Mouse (Mus musculus) inflammation-experienced regulatory T-cells, adult 6 months (primary cell): ENCODE measurements around the gene Rbms1. TPM values are rescaled to one million over a fixed set of nuclear protein-coding genes. Genes with fewer than 3 reads are reported as not detected.

Experiments used
- ATAC-seq: one replicate; pipeline ENCODE4 v1.8.0; 2017
- polyA plus RNA-seq, 3 experiments: library from polyadenylated mRNA; unstranded; fragments of 100-300 nt; shearing (Covaris generic); gene quantifications; one replicate each; pipeline ENCODE4 v1.2.1; 2017

Gene Rbms1
- polyA plus RNA-seq, 3 experiments from 2014 or later = 16.6 to 26.0 (median 22.2) TPM

- ATAC-seq = peak; percentile 55
These were observed 211.7 kb downstream of the Rbms1 start for GRCm38 (mm10) chr2:60751274-60751673.

GRCm38 (mm10) chr2:60750591-60750990 lies 212.4 kb downstream of the Rbms1 start:
- peak; percentile 56 for ATAC-seq

DNA sequence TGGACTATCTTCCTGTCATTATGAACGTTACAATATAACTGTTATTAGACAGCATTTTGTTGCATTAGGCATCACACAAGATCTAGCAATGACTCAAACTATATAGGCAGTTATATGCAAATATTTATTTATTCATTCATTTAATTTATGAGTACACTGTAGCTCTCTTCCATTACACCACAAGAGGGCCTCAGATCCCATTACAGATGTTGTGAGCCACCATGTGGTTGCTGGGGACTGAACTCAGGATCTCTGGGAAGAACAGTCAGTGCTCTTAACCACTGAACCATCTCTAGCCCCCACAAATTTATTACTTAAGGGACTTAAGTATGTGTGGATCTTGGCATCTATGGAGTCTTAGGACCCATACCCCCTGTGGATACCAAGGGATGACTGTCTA lies 214.4 kb downstream of the Rbms1 start:
- ATAC-seq = no peak

GRCm38 (mm10) chr2:60747590-60747989 lies 215.4 kb downstream of the Rbms1 start:
- no peak for ATAC-seq

DNA sequence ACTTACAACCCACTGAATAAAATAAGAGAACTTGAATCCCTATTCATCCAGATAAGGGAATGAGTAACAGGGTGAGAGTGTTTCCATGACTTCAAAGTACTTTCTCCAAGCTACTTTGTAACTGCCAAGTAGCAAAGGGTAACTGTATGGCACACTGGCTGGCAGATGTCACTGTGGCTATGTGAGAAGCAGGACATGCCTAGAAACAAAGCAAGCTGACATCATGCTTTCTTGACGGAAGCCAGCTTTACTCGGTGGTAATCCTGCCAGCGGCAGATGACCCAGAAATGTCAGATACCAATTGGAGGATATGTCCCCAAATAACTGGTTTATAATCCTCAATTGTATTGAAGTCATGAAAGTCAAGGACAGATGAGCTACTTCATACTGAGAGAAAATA lies 218.3 kb downstream of the Rbms1 start:
- ATAC-seq = no peak

GRCm38 (mm10) chr2:60739389-60740137 lies 223.4 kb downstream of the Rbms1 start:
- ATAC-seq = no peak

DNA sequence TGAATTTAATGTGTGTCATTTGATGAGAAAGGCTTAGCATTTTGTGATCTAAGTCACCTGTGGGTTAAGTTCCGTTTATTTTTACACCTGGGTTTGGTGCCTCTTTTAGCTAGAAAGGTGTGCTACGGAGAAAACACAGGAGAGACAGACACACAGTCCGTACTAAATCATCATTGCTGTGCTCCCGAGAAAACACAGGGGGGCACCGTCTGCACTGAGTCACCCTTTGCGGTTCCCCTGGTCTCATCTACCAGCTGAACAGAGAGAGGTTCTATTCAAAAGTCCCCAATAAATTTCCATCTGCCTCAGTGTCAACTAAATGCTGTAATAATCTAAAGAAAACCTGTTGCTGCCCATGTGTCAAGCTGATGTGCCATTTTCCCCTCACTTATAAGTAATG lies 232.1 kb downstream of the Rbms1 start:
- no peak for ATAC-seq

GRCm38 (mm10) chr2:60730024-60730423 lies 233.0 kb downstream of the Rbms1 start:
- ATAC-seq = no peak

DNA sequence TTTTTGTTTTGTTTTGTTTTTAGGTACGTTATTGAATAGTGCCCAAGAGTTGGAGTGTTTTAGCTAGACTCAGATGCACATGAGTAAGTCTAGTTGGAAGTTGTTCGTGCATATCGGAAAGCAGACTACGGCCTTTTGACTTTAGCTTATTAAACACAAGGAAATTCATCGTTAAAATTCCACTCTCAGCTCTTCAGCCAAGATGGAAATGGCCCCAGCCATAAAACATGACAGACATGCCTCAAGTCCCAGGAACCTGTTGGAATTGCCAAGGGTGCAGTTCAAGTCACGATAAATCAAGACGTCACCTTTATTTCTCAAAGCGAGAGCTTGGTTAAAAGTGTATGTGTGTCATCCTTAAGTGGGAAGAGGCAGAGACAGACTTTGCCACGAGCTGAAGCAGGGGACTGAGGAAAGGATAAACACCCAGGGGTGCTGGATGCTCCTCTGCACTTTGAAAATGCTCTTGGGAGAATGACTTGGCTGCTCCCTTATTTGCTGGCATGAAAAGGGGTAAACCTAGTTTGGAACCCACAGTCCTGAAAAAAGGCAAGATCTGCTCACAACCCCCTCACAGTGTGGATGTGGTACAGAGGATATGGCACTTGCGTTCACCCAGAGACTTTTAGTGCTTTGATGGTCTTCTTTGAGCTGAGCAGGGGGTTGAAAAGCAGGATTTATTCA lies 233.9 kb downstream of the Rbms1 start:
- no peak for ATAC-seq

DNA sequence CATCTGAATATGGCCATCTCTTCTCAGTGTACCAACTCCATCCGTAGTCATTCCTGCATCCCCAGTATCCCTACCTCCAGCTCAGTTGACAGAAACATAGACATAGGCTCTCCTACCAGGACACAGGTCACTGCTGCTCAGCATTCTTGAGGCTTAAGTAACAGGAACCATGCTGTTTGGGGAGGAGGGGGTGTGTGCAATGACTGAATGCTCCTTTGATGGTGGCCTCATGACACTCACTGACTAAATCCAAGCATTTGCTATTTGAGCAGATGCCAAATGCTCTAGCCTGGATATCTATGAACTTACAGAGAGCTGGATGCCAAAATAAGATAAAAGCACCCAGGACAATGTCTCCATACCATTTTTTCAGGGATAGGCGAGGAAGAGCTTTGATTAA lies 238.3 kb downstream of the Rbms1 start:
- ATAC-seq = no peak

DNA sequence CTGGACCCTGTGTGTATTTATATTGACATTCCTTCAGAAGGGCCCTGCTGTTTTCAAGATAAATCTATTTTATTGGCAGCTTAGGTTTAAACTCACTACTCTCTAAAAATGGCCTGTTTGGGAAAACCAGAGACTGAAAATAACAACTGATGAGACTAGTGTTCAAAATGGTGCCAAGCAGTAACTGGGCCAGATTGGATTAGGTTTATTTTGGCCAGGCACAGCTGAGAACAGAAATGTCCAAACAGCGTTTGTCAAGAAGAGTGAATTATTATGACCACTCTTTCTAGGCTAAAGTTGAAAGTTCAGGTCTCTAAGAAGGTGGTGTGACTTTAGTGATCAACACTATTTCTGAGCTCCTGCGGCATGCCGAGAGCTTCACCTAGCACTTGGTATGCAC lies 240.0 kb downstream of the Rbms1 start:
- no peak for ATAC-seq

DNA sequence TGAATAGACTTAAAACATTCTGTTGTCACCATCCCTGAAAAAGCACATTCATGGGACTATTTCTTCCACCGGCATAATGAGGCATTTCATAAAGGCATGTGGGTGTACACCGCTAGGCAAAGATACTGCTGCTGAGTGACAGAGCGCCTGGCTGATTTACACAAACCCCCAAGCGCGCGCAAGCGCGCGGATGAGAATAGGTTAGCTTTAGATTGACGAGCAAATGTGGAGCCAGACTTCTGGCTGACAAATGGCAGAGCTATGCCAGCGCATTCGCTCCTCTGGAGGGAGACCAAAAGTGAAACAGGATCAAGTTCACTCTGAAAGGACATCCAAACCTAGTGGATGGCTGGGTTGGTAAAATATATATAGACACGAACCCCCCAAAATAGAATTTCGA lies 240.5 kb downstream of the Rbms1 start, which contains the start of gene Itgb6:
TSS of gene Itgb6 (minus strand) at position 130 of the 400 bp plus-strand sequence.
- no peak for ATAC-seq

GRCm38 (mm10) chr2:60720906-60721305 lies 242.1 kb downstream of the Rbms1 start:
- ATAC-seq = peak; percentile 55

GRCm38 (mm10) chr2:60720205-60720604 lies 242.8 kb downstream of the Rbms1 start:
- ATAC-seq = no peak

DNA sequence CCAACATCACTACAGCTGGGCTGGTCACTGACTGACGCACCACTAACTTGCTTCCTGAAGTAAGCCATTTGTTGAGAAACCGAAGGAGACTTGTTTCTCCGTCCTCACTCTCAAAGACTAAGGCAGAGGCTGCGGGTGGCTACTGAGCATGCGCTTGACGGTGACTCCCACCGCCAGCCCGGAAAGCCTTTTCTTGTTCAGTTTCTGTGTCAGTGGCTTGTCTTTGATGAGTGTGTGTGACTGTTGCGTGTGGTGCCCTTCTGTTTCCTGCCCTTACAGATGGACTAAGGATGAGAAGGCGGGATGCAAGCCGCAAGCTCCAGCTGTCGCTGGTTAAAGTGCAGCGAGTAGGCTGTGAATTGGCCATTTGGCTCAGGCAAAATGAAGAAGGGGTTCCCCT lies 245.6 kb downstream of the Rbms1 start:
- peak; percentile 64 for ATAC-seq

- no peak for ATAC-seq
These were observed 246.4 kb downstream of the Rbms1 start for GRCm38 (mm10) chr2:60716549-60716948.

- no peak for ATAC-seq
These were observed 247.2 kb downstream of the Rbms1 start for GRCm38 (mm10) chr2:60715771-60716170.

DNA sequence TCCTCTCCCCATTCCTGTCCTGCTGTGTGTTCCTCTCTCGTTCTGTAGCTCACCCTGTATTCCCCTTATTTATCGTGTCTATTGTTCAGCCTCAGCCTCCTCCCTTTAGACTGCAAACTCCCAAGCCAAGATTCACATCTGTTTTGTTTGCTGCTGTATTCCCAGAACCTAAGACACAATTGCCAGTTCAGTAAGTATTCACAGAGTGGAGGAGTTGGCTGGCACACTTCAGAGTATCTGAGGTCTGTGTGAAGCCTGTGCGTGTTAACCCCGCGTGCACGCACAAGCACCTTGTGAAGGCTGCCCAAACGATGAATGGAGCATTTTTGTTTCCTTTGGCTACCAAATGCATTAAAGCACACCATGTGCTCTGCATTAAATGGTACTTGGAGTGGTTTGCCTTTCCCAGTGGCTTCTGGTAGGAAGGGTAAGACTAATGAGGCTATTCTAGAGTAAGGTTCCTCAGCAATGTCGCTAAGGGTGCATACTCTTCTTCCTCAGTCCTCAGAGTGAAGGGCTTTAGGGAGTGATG lies 248.0 kb downstream of the Rbms1 start:
- no peak for ATAC-seq

- no peak for ATAC-seq
These were observed 248.5 kb downstream of the Rbms1 start for GRCm38 (mm10) chr2:60714475-60714874.

DNA sequence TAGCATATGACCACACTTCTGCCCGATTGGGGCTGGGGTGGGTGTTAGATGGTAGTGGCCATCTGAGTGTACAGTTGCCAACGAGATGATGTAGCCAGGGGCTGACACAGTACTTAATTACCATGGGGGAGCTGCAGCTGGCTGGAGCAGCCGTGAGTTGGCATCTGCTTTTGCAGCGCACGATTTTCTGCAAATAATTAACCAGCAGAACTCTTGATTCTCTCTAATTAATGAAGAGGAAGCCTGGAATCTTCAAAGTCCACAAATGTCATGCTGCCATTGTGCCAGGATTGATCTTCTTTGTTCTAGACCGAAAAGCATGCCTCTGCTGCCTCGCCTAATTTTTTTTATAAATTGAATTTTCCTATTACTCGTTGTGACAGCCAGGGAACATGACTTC lies 249.1 kb downstream of the Rbms1 start:
- ATAC-seq = no peak

- no peak for ATAC-seq
These were observed 250.1 kb downstream of the Rbms1 start for GRCm38 (mm10) chr2:60712891-60713290.

GRCm38 (mm10) chr2:60712483-60712882 lies 250.5 kb downstream of the Rbms1 start:
- no peak for ATAC-seq

GRCm38 (mm10) chr2:60711098-60711880 lies 251.7 kb downstream of the Rbms1 start:
- ATAC-seq = no peak
